Mouse (Mus musculus) duodenum, adult 2 months (tissue): Measurements from ENCODE around the gene Mfsd6. TPM values are rescaled to one million over a fixed set of nuclear protein-coding genes. Genes with fewer than 3 reads are reported as not detected.

Experiments
- polyA plus RNA-seq: library from polyadenylated mRNA; depleted of rRNA; stranded (reverse); fragments of >200 nt; gene quantifications from 2 replicates; pipeline ENCODE4 v1.2.3, GENCODE M21; 2012; ENCODE audit warnings: low replicate concordance; rRNA removed

Mfsd6 gene
- 8.0 and 11.0 TPM in 2 replicates for polyA plus RNA-seq

GRCm38 (mm10) chr1:52727056-52727900 lies at the start of gene Mfsd6:
Gene Mfsd6, minus strand, starts transcription at chr1:52727462.

GRCm38 (mm10) chr1:52630248-52630936 lies 96.9 kb downstream of the Mfsd6 start, which contains the start of gene Nemp2:
Gene Nemp2, plus strand, starts transcription at chr1:52630703.

Other genes with a start within 250 kb of the Mfsd6 start
- 3.2 and 4.0 TPM in 2 replicates for gene Nab1, start 226.8 kb downstream of the Mfsd6 start, polyA plus RNA-seq
- gene Nemp2, start 96.8 kb downstream of the Mfsd6 start, polyA plus RNA-seq, result 1.6 and 2.0 TPM in 2 replicates
- gene Inpp1, start 90.2 kb upstream of the Mfsd6 start, polyA plus RNA-seq, result 3.7 and 4.0 TPM in 2 replicates
- 8.4 and 11.5 TPM in 2 replicates for gene Hibch, start 117.5 kb upstream of the Mfsd6 start, polyA plus RNA-seq